Mouse (Mus musculus): ENCODE results near the gene Ly6g6d. TPM values are rescaled to one million over a fixed set of nuclear protein-coding genes. Genes with fewer than 3 reads are reported as not detected.
"Not testable (repeated sequence)": the region's sequence is repeated elsewhere in the genome, so short reads cannot be mapped to it uniquely, and the experiment has no call there.

The Ly6g6d gene
- 7.0 and 9.0 TPM in 2 replicates for polyA plus RNA-seq (2015; fragmentation: Nextera tagmentation; extraction: Ambion mirVana)

DNA sequence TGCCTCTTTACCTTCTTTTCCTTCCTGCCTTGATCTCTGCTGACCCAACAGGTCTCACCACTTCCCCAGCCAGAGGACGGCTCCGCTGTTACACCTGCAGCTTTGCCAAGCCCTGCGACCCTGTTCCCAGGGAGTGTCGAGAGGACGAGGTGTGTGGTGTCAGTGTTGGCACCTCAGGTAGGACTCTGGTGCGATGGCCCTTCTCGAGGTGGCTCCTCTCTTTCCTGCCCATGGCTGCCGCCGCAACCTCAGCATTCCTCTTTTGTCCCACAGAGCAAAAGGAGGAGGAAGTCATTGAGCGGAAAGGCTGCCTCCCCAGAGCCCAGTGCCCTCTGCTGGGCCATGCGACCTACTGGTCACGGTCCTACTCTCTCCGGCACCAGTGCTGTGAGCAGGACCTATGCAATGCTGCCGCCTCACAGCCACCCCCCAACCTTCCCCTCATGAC is at the start of gene Ly6g6d:
Gene Ly6g6d (minus strand): TSS at position 280 of the 448 bp plus-strand sequence.
- H3K27me3 ChIP-seq (ENCODE audit: control insufficient read depth, insufficient read depth, low read depth, low read length), result peaks cover 2% of the 10 kb centered on the region; the same call in 1 of the 2 replicates
- H3K9ac ChIP-seq (ENCODE audit: low read length), result peak within 1 kb of the TSS; percentile 66
- H3K4me2 ChIP-seq (ENCODE audit: low read depth, low read length), result peak within 1 kb of the TSS; percentile 52
- peak; percentile 83 for ATAC-seq (ENCODE audit: low read depth)
- no peaks in the 10 kb centered on the region for H3K9me3 ChIP-seq (ENCODE audit: control insufficient read depth, low read length)
- peaks cover 7% of the 10 kb centered on the region; the same call in 1 of the 2 replicates for H3K4me1 ChIP-seq (replicated peaks; ENCODE audit: control insufficient read depth, insufficient read depth, low read length)
- H3K4me3 ChIP-seq (ENCODE audit: low read length), result peak within 1 kb of the TSS; percentile 45
- WGBS, result 7% methylated on average over 14 of the region's 14 CpGs
- no peaks in the 10 kb centered on the region for H3K36me3 ChIP-seq (ENCODE audit: control insufficient read depth, insufficient read depth, low read length)
- peak within 1 kb of the TSS; percentile 87 for H3K27ac ChIP-seq (ENCODE audit: low read length)

DNA sequence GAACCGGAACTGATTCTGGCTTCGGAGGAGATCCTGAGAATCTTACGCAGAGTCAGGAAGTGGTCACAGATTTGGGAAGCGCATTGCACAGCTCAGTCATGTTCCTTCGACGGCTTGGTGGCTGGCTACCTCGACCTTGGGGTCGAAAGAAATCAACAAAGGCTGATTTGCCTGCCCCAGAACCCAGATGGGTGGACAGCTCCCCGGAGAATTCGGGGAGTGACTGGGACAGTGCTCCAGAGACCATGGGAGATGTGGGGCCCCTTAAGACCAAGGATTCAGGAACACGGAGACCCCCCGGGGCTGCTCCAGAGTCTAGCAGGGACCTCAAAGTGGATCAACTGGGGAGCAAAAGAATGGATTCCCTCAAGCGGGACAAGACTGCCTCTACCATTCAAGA is 49.2 kb upstream of the Ly6g6d start:
- H3K27me3 ChIP-seq (ENCODE audit: control insufficient read depth, insufficient read depth, low read depth, low read length), result no peaks in the 10 kb centered on the region
- no peaks in the 10 kb centered on the region; the same call in 1 of the 2 replicates for H3K36me3 ChIP-seq (ENCODE audit: control insufficient read depth, insufficient read depth, low read length)
- H3K9ac ChIP-seq (ENCODE audit: low read length), result peak overlapping the region; percentile 78
- ATAC-seq (ENCODE audit: low read depth), result no peak
- WGBS, result 50% methylated on average over 13 of the region's 13 CpGs
- H3K4me2 ChIP-seq (ENCODE audit: low read depth, low read length), result peak overlapping the region; percentile 59
- H3K27ac ChIP-seq (ENCODE audit: low read length), result peak overlapping the region; percentile 78; the same call in 1 of the 2 replicates
- peaks cover 20% of the 10 kb centered on the region for H3K4me1 ChIP-seq (replicated peaks; ENCODE audit: control insufficient read depth, insufficient read depth, low read length)
- H3K9me3 ChIP-seq (ENCODE audit: control insufficient read depth, low read length), result no peaks in the 10 kb centered on the region
- H3K4me3 ChIP-seq (ENCODE audit: low read length), result peak overlapping the region; percentile 62

DNA sequence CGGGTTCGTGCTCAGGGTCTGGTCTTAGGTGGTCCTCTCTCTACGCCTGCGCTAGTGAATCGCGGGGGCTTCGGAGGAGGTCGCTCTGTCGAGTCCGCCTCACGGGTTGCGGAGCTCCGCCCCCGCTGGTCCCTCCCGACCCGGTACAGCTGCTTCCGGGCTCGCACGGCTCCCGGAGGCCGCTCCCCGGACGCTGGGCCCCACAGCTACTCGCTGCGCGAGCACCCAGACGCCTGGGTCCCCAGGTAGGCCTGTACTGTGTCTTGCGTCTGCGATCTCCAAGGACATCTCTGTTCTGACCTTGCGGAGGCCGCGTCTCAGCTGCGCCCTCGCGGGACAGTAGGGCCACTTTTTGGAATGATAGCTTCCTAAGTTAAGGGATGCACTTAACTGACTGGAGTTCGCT is 48.3 kb upstream of the Ly6g6d start, which contains the start of gene D17H6S53E:
Gene D17H6S53E (plus strand): TSS at position 168 of the 406 bp plus-strand sequence.
- no peaks in the 10 kb centered on the region for H3K27me3 ChIP-seq (ENCODE audit: control insufficient read depth, insufficient read depth, low read depth, low read length)
- H3K36me3 ChIP-seq (ENCODE audit: control insufficient read depth, insufficient read depth, low read length), result no peaks in the 10 kb centered on the region; the same call in 1 of the 2 replicates
- WGBS, result under 1% methylated on average over 36 of the region's 36 CpGs
- H3K9ac ChIP-seq (ENCODE audit: low read length), result peak within 1 kb of the TSS; percentile 78
- peak within 1 kb of the TSS; percentile 78 for H3K27ac ChIP-seq (ENCODE audit: low read length)
- H3K4me1 ChIP-seq (replicated peaks; ENCODE audit: control insufficient read depth, insufficient read depth, low read length), result peaks cover 20% of the 10 kb centered on the region
- peak; percentile 60 for ATAC-seq (ENCODE audit: low read depth)
- H3K4me3 ChIP-seq (ENCODE audit: low read length), result peak within 1 kb of the TSS; percentile 62
- H3K4me2 ChIP-seq (ENCODE audit: low read depth, low read length), result peak within 1 kb of the TSS; percentile 59
- no peaks in the 10 kb centered on the region for H3K9me3 ChIP-seq (ENCODE audit: control insufficient read depth, low read length)

DNA sequence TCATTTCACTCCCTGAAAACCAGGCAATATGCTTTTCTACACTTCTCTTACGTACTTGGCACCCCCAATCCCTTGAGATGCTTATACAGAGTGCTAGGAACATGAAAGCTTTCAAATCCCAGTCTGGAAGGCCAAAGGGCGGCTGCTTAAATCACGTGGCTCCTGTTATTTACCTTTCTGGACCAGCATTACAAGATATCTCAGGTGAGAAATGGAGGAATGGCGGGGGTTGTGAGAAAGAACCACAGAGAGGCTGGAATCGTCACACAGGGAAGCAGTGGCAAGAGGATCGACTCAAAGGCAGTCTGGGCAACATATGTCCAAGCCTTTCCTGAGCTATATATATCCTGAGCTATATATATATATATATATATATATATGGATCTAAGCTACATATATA is 47.7 kb upstream of the Ly6g6d start:
- Histone ChIP-seq H3K9ac (ENCODE audit: low read length) (peak overlapping the region; percentile 78), H3K27ac (ENCODE audit: low read length) (peak overlapping the region; percentile 78; the same call in 1 of the 2 replicates), H3K4me3 (ENCODE audit: low read length) (peak overlapping the region; percentile 62), H3K4me1 (replicated peaks; ENCODE audit: control insufficient read depth, insufficient read depth, low read length) (peaks cover 20% of the 10 kb centered on the region), H3K36me3 (ENCODE audit: control insufficient read depth, insufficient read depth, low read length) (no peaks in the 10 kb centered on the region; the same call in 1 of the 2 replicates), H3K27me3 (ENCODE audit: control insufficient read depth, insufficient read depth, low read depth, low read length) (no peaks in the 10 kb centered on the region), H3K9me3 (ENCODE audit: control insufficient read depth, low read length) (no peaks in the 10 kb centered on the region), H3K4me2 (ENCODE audit: low read depth, low read length) (peak overlapping the region; percentile 59)
- no peak for ATAC-seq (ENCODE audit: low read depth)
- WGBS, result 14% methylated on average over 6 of the region's 6 CpGs

DNA sequence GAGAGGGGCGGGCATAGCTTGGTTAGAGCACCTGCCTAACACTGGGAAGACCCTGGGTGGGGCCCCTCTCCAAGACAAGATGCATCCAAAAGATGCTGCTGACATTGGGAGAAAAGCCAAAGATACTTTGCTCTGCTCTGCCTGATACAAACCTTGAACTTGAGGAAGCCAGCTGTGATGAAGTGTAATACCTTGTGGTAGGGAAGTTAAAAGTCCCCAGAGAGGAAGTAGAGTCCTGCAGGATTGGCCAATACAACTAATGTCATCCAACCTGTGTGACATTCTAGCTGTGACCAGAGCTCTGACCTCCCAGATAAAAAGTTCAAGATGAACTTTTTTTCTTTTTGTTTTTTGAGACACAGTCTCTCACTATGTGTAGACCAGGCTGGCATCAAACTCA is 47.2 kb upstream of the Ly6g6d start:
- Histone ChIP-seq H3K4me1 (replicated peaks; ENCODE audit: control insufficient read depth, insufficient read depth, low read length) (peaks cover 23% of the 10 kb centered on the region), H3K36me3 (ENCODE audit: control insufficient read depth, insufficient read depth, low read length) (no peaks in the 10 kb centered on the region; the same call in 1 of the 2 replicates), H3K27me3 (ENCODE audit: control insufficient read depth, insufficient read depth, low read depth, low read length) (no peaks in the 10 kb centered on the region), H3K4me2 (ENCODE audit: low read depth, low read length) (peak overlapping the region; percentile 59; the same call in 1 of the 2 replicates), H3K4me3 (ENCODE audit: low read length) (no peak overlapping the region; the same call in 1 of the 2 replicates), H3K9ac (ENCODE audit: low read length) (peak overlapping the region; percentile 78), H3K9me3 (ENCODE audit: control insufficient read depth, low read length) (no peaks in the 10 kb centered on the region), H3K27ac (ENCODE audit: low read length) (peak overlapping the region; percentile 13; the same call in 1 of the 2 replicates)
- 86% methylated on average over 1 of the region's 1 CpGs for WGBS
- ATAC-seq (ENCODE audit: low read depth), result no peak

DNA sequence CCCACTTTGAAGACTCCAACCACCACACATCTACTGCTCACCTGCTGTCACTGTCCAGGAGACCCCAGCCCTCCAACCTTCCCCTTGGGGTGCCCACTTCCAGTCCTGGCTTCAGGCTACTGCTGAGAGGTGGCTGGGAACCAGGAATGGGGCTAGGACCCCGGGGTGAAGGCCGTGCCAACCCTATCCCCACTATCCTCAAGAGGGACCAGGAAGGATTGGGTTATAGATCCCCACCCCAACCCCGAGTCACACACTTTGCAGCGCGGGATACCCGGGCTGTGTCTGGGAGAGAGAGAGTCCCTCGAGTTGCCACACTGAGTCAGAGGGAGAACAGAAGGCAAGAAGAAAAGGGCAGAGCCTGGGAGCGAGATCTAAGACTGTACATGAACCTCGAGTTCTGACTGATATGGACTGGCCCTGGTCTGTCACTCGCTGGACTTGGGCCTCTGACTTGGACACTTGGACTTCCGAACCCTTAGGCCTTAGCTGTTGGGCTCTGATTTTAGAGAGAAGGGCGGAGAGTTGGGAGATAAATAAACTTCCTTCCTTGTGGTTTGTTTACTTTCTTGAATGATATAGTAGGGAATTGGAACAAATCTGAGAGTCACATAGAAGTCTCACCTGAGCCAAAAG is 46.5 kb upstream of the Ly6g6d start:
- peaks cover 28% of the 10 kb centered on the region for H3K4me1 ChIP-seq (replicated peaks; ENCODE audit: control insufficient read depth, insufficient read depth, low read length)
- H3K9ac ChIP-seq (ENCODE audit: low read length); ATAC-seq (ENCODE audit: low read depth); H3K4me2 ChIP-seq (ENCODE audit: low read depth, low read length); H3K36me3 ChIP-seq (ENCODE audit: control insufficient read depth, insufficient read depth, low read length); H3K9me3 ChIP-seq (ENCODE audit: control insufficient read depth, low read length); H3K4me3 ChIP-seq (ENCODE audit: low read length); H3K27me3 ChIP-seq (ENCODE audit: control insufficient read depth, insufficient read depth, low read depth, low read length); H3K27ac ChIP-seq (ENCODE audit: low read length): not testable (repeated sequence)
- 85% methylated on average over 12 of the region's 12 CpGs for WGBS

DNA sequence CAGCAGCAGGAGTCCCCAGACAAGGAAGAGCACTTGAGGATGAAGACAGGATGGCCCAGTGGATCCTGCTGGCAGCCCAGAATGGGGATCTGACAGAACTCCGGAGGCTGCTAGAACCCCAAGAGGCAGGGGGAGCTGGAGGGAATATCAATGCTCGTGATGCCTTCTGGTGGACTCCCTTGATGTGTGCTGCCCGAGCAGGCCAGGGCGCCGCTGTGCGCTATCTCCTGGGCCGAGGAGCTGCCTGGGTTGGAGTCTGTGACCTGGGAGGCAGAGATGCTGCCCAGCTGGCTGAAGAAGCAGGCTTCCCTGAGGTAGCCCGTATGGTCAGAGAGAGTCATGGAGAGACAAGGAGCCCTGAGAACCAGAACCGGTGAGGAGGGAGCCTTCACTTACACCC is 45.4 kb upstream of the Ly6g6d start:
- H3K4me1 ChIP-seq (replicated peaks; ENCODE audit: control insufficient read depth, insufficient read depth, low read length), result peaks cover 28% of the 10 kb centered on the region
- H3K4me2 ChIP-seq (ENCODE audit: low read depth, low read length); H3K9me3 ChIP-seq (ENCODE audit: control insufficient read depth, low read length); H3K4me3 ChIP-seq (ENCODE audit: low read length); H3K27me3 ChIP-seq (ENCODE audit: control insufficient read depth, insufficient read depth, low read depth, low read length); H3K27ac ChIP-seq (ENCODE audit: low read length); H3K9ac ChIP-seq (ENCODE audit: low read length); H3K36me3 ChIP-seq (ENCODE audit: control insufficient read depth, insufficient read depth, low read length); ATAC-seq (ENCODE audit: low read depth): not testable (repeated sequence)
- WGBS, result 86% methylated on average over 9 of the region's 9 CpGs

DNA sequence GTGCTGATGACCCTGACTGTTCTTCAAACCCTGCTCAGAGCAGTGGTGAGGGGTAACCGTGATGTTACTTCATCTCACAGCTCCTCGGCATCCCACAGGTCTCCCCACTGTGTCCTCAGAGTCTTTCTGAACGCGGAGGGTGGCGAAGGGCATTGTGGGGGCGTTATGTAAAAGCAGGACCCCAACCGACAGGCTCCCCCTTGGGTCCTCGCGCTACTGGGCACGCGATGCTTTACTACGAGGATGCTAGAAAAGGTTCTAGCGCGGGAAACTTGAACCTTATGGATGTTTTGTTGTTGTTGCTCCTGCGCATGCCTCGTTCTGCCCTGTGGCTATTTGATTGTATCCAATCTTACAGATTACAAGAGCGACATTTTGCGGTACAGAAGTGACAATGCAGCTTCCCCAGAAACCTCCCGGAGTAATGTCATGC is 44.0 kb upstream of the Ly6g6d start, which contains the start of gene Csnk2b:
Gene Csnk2b (minus strand): TSS at position 183 of the 433 bp plus-strand sequence.
- Histone ChIP-seq H3K27ac (ENCODE audit: low read length) (peak within 1 kb of the TSS; percentile 89), H3K36me3 (ENCODE audit: control insufficient read depth, insufficient read depth, low read length) (peaks cover 18% of the 10 kb centered on the region)

DNA sequence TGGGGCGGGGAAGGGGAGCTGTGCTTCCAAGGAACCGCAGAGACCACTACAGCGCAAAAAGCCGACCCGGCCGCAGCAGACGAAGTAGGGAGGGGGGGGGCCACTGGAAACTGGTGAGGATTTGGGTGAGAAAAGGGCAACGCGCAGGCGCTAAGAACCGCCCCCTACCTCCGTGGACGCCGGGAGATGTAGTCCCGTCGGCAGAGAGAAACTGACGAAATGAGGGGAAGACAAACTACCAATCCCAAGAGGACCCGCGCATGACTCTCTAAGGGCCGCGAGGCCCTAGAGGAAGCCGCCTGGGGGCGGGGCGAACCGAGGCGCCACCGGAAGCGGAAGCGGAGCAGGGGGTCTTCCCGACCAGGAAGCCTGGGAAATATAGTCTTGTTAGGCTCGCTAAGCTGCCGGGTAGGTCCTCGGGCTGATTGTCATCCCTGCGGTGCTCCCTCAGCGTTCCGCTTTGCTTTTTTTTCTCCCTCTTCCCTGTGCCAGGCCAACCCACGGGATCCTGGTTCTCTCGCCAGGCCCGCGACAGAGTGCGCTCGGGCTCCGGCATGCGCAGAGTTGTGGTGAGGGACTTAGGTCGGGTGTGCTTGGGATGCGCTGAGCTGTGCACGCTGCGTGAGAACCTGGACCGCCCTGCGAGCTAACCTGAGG is 43.4 kb upstream of the Ly6g6d start, which contains the start of gene Gpank1:
Gene Gpank1 (plus strand): TSS at position 313 of the 657 bp plus-strand sequence.
- Histone ChIP-seq H3K9ac (ENCODE audit: low read length) (peak within 1 kb of the TSS; percentile 92), H3K27ac (ENCODE audit: low read length) (peak within 1 kb of the TSS; percentile 89), H3K27me3 (ENCODE audit: control insufficient read depth, insufficient read depth, low read depth, low read length) (no peaks in the 10 kb centered on the region), H3K4me2 (ENCODE audit: low read depth, low read length) (peak within 1 kb of the TSS; percentile 96), H3K4me1 (replicated peaks; ENCODE audit: control insufficient read depth, insufficient read depth, low read length) (peaks cover 18% of the 10 kb centered on the region), H3K4me3 (ENCODE audit: low read length) (peak within 1 kb of the TSS; percentile 85), H3K9me3 (ENCODE audit: control insufficient read depth, low read length) (no peaks in the 10 kb centered on the region), H3K36me3 (ENCODE audit: control insufficient read depth, insufficient read depth, low read length) (peaks cover 21% of the 10 kb centered on the region)
- WGBS, result 0% methylated on average over 50 of the region's 50 CpGs
- ATAC-seq (ENCODE audit: low read depth), result peak; percentile 96

More for the DNA sequence above, 44.0 kb upstream of the Ly6g6d start, which contains the start of gene Csnk2b:
- Histone ChIP-seq H3K4me3 (ENCODE audit: low read length) (peak within 1 kb of the TSS; percentile 85), H3K9ac (ENCODE audit: low read length) (peak within 1 kb of the TSS; percentile 92), H3K4me2 (ENCODE audit: low read depth, low read length) (peak within 1 kb of the TSS; percentile 96), H3K4me1 (replicated peaks; ENCODE audit: control insufficient read depth, insufficient read depth, low read length) (peaks cover 21% of the 10 kb centered on the region), H3K27me3 (ENCODE audit: control insufficient read depth, insufficient read depth, low read depth, low read length) (no peaks in the 10 kb centered on the region), H3K9me3 (ENCODE audit: control insufficient read depth, low read length) (no peaks in the 10 kb centered on the region)
- under 1% methylated on average over 19 of the region's 19 CpGs for WGBS
- no peak; the same call in 1 of the 2 replicates for ATAC-seq (ENCODE audit: low read depth)
